Mouse (Mus musculus): ENCODE results near the gene Mocs1.
"Not testable (repeated sequence)": the region's sequence is repeated elsewhere in the genome, so short reads cannot be mapped to it uniquely, and the experiment has no call there.

Gene Mocs1

GRCm38 (mm10) chr17:49433071-49433470 lies 4.9 kb downstream of the Mocs1 start:
- no peak for DNase-seq

- no peak for DNase-seq
These were observed 6.1 kb downstream of the Mocs1 start for GRCm38 (mm10) chr17:49434236-49434635.

GRCm38 (mm10) chr17:49435081-49435480 lies 6.9 kb downstream of the Mocs1 start:
- DNase-seq: no peak

GRCm38 (mm10) chr17:49436631-49437030 lies 8.5 kb downstream of the Mocs1 start:
- no peak for DNase-seq

GRCm38 (mm10) chr17:49437306-49437705 lies 9.1 kb downstream of the Mocs1 start:
- not testable (repeated sequence) for DNase-seq

- no peak for DNase-seq
These were observed 10.8 kb downstream of the Mocs1 start for GRCm38 (mm10) chr17:49438822-49439574.

GRCm38 (mm10) chr17:49439706-49440105 lies 11.5 kb downstream of the Mocs1 start:
- DNase-seq: no peak

- DNase-seq: no peak
These were observed 12.4 kb downstream of the Mocs1 start for GRCm38 (mm10) chr17:49440331-49441130.

- DNase-seq: not testable (repeated sequence)
These were observed 14.7 kb downstream of the Mocs1 start for GRCm38 (mm10) chr17:49442841-49443240.

GRCm38 (mm10) chr17:49448570-49449229 lies 20.5 kb downstream of the Mocs1 start:
- no peak for DNase-seq

GRCm38 (mm10) chr17:49449230-49449608 lies 21.1 kb downstream of the Mocs1 start:
- no peak for DNase-seq

- no peak for DNase-seq
These were observed 22.8 kb downstream of the Mocs1 start for GRCm38 (mm10) chr17:49450922-49451321.

- no peak for DNase-seq
These were observed 28.2 kb downstream of the Mocs1 start for GRCm38 (mm10) chr17:49456334-49456733.

GRCm38 (mm10) chr17:49457833-49458232 lies 29.7 kb downstream of the Mocs1 start:
- DNase-seq: no peak

GRCm38 (mm10) chr17:49458386-49458785 lies 30.2 kb downstream of the Mocs1 start:
- DNase-seq: no peak

- no peak for DNase-seq
These were observed 36.7 kb downstream of the Mocs1 start for GRCm38 (mm10) chr17:49464884-49465283.

GRCm38 (mm10) chr17:49468223-49468622 lies 40.1 kb downstream of the Mocs1 start:
- DNase-seq: peak; percentile 69

- no peak for DNase-seq
These were observed 44.5 kb downstream of the Mocs1 start for GRCm38 (mm10) chr17:49472626-49473025.

GRCm38 (mm10) chr17:49474051-49474450 lies 45.9 kb downstream of the Mocs1 start:
- peak; percentile 66 for DNase-seq

- DNase-seq: no peak
These were observed 47.0 kb downstream of the Mocs1 start for GRCm38 (mm10) chr17:49475174-49475573.

- no peak for DNase-seq
These were observed 49.2 kb downstream of the Mocs1 start for GRCm38 (mm10) chr17:49477370-49477769.

- no peak for DNase-seq
These were observed 53.7 kb downstream of the Mocs1 start for GRCm38 (mm10) chr17:49481876-49482275.

GRCm38 (mm10) chr17:49484435-49484834 lies 56.3 kb downstream of the Mocs1 start:
- DNase-seq: peak; percentile 49

GRCm38 (mm10) chr17:49489098-49489497 lies 60.9 kb downstream of the Mocs1 start:
- DNase-seq: no peak
